Mouse (Mus musculus) cortical plate, adult 2 months (tissue): ENCODE data around the gene Il1rl1.

ENCODE experiments used
- CTCF ChIP-seq: fragments of 200-500 bp; IDR thresholded peaks from 2 replicates; pipeline ENCODE4 v1.5.1; 2011; ENCODE audit warnings: mild to moderate bottlenecking, control low read depth, low read length; ENCODE audit not compliant: insufficient read depth; ENCODE audit errors: extremely low read depth
- POLR2A ChIP-seq: fragments of 200-500 bp; IDR thresholded peaks from 2 replicates; pipeline ENCODE4 v1.6.1; 2011; ENCODE audit warnings: mild to moderate bottlenecking, low read length, control low read depth; ENCODE audit not compliant: insufficient read depth; ENCODE audit errors: extremely low read depth

DNA sequence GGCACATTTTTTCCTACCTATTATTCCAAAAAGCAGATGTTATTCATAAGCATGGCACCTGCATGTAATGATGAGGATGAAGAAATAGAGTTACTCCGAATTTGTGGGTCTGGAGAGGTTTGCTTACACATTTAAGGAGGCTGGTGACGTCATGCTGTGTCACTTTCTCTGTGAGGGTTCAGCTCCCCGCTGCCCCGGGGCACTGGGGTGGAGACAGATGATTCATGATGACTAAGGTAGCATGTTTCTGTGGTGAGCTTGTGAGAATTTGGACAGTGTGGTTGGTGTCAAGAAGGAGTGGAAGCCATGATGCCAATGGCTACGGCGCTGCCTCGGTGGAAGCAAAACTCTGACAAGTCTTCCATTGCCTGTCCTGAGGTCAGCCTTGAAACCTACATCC, 36.2 kb upstream of the Il1rl1 start:
- TF ChIP-seq CTCF, result no peak
- no peak for TF ChIP-seq POLR2A
